Mouse (Mus musculus) liver, embryonic 15.5 days (tissue): ENCODE measurements around the gene Lrrc15. TPM values are rescaled to one million over a fixed set of nuclear protein-coding genes. Genes with fewer than 3 reads are reported as not detected.

Experiments used
- ATAC-seq: fragments of 200-750 bp; cut with Nextera tagmentation; 2 replicates; pipeline ENCODE4 v1.8.0; 2017; ENCODE audit warnings: moderate number of reproducible peaks, mild to moderate bottlenecking, moderate library complexity; ENCODE audit not compliant: insufficient read depth
- H3K27ac ChIP-seq: fragments of 300-500 bp; sonication (generic); replicated peaks from 2 replicates; pipeline ENCODE4 v1.5.1; 2015; ENCODE audit warnings: mild to moderate bottlenecking, inconsistent platforms
- H3K27me3 ChIP-seq: fragments of 300-500 bp; sonication (generic); 2 replicates; pipeline ENCODE4 v1.6.1; 2015; ENCODE audit warnings: mild to moderate bottlenecking, inconsistent platforms
- H3K36me3 ChIP-seq: fragments of 300-500 bp; sonication (generic); replicated peaks from 2 replicates; pipeline ENCODE4 v1.6.1; 2015; ENCODE audit warnings: moderate library complexity, mild to moderate bottlenecking, inconsistent platforms
- H3K4me1 ChIP-seq: fragments of 300-500 bp; sonication (generic); replicated peaks from 2 replicates; pipeline ENCODE4 v1.6.1; 2015; ENCODE audit warnings: inconsistent platforms
- H3K4me2 ChIP-seq: fragments of 300-500 bp; sonication (generic); 2 replicates; pipeline ENCODE4 v1.6.1; 2015; ENCODE audit warnings: moderate library complexity, mild to moderate bottlenecking, inconsistent platforms
- H3K4me3 ChIP-seq: fragments of 300-500 bp; sonication (generic); replicated peaks from 2 replicates; pipeline ENCODE4 v1.5.1; 2015; ENCODE audit warnings: mild to moderate bottlenecking, inconsistent platforms
- H3K9ac ChIP-seq: fragments of 300-500 bp; sonication (generic); 2 replicates; pipeline ENCODE4 v1.6.1; 2015; ENCODE audit warnings: moderate library complexity, mild to moderate bottlenecking, inconsistent platforms
- H3K9me3 ChIP-seq: fragments of 300-500 bp; sonication (generic); replicated peaks from 2 replicates; pipeline ENCODE4 v1.6.1; 2016; ENCODE audit warnings: inconsistent platforms
- WGBS: fragments of 180-500 bp; shearing (Covaris S2); methylation state at CpG from one replicate; pipeline ENCODE4 v1.1.7; 2015; ENCODE audit warnings: mixed read lengths; ENCODE audit not compliant: insufficient replicate concordance; 5-methylcytosine and 5-hydroxymethylcytosine counted together
- polyA plus RNA-seq: library from polyadenylated mRNA; unstranded; fragments of >200 nt; fragmentation: Nextera tagmentation; extraction: Ambion mirVana; gene quantifications from 2 replicates; pipeline ENCODE4 v1.2.1, GENCODE M21; 2015

The Lrrc15 gene
- polyA plus RNA-seq, 1 experiment from 2014 or later: 0.03 TPM

GRCm38 (mm10) chr16:30303411-30303810, 20.4 kb upstream of the Lrrc15 start:
- H3K4me1 ChIP-seq: peaks cover 4% of the 10 kb centered on the region
- WGBS: 67% methylated on average over 2 of the region's 2 CpGs
- no peak overlapping the region for H3K4me3 ChIP-seq
- no peak overlapping the region for H3K27ac ChIP-seq
- H3K27me3 ChIP-seq: peaks cover 38% of the 10 kb centered on the region
- H3K9ac ChIP-seq: no peak overlapping the region
- H3K36me3 ChIP-seq: no peaks in the 10 kb centered on the region
- ATAC-seq: no peak
- no peaks in the 10 kb centered on the region for H3K9me3 ChIP-seq
- no peak overlapping the region for H3K4me2 ChIP-seq

GRCm38 (mm10) chr16:30302686-30303085, 19.6 kb upstream of the Lrrc15 start:
- Histone ChIP-seq H3K27me3 (peaks cover 31% of the 10 kb centered on the region), H3K9me3 (no peaks in the 10 kb centered on the region), H3K4me2 (no peak overlapping the region), H3K27ac (no peak overlapping the region), H3K36me3 (no peaks in the 10 kb centered on the region), H3K9ac (no peak overlapping the region), H3K4me3 (no peak overlapping the region), H3K4me1 (no peaks in the 10 kb centered on the region)
- no peak for ATAC-seq
- WGBS: 62% methylated on average over 6 of the region's 6 CpGs

GRCm38 (mm10) chr16:30299711-30300277, 16.7 kb upstream of the Lrrc15 start:
- WGBS: 46% methylated on average over 10 of the region's 10 CpGs
- Histone ChIP-seq H3K9ac (no peak overlapping the region), H3K36me3 (no peaks in the 10 kb centered on the region), H3K27me3 (peaks cover 16% of the 10 kb centered on the region), H3K4me1 (no peaks in the 10 kb centered on the region), H3K4me3 (no peak overlapping the region), H3K27ac (no peak overlapping the region), H3K9me3 (no peaks in the 10 kb centered on the region), H3K4me2 (no peak overlapping the region)
- no peak for ATAC-seq

- Histone ChIP-seq H3K4me3 (no peak overlapping the region), H3K9me3 (no peaks in the 10 kb centered on the region), H3K36me3 (no peaks in the 10 kb centered on the region), H3K9ac (no peak overlapping the region), H3K4me2 (no peak overlapping the region), H3K27me3 (peaks cover 9% of the 10 kb centered on the region), H3K27ac (no peak overlapping the region), H3K4me1 (no peaks in the 10 kb centered on the region)
- WGBS: 77% methylated on average over 7 of the region's 7 CpGs
- no peak for ATAC-seq
Observed at GRCm38 (mm10) chr16:30297450-30297849, 14.4 kb upstream of the Lrrc15 start.

GRCm38 (mm10) chr16:30296601-30297275, 13.7 kb upstream of the Lrrc15 start:
- H3K36me3 ChIP-seq: no peaks in the 10 kb centered on the region
- 67% methylated on average over 11 of the region's 11 CpGs for WGBS
- peaks cover 5% of the 10 kb centered on the region for H3K27me3 ChIP-seq
- no peak overlapping the region for H3K4me2 ChIP-seq
- no peak overlapping the region for H3K27ac ChIP-seq
- ATAC-seq: no peak
- H3K9me3 ChIP-seq: no peaks in the 10 kb centered on the region
- H3K9ac ChIP-seq: no peak overlapping the region
- H3K4me3 ChIP-seq: no peak overlapping the region
- H3K4me1 ChIP-seq: no peaks in the 10 kb centered on the region

GRCm38 (mm10) chr16:30295106-30295505, 12.1 kb upstream of the Lrrc15 start:
- Histone ChIP-seq H3K27ac (no peak overlapping the region), H3K4me1 (no peaks in the 10 kb centered on the region), H3K4me2 (no peak overlapping the region), H3K4me3 (no peak overlapping the region), H3K27me3 (0 out of 2 replicates have a peak, but pooled peaks cover 3% of the 10 kb centered on the region), H3K9ac (no peak overlapping the region), H3K36me3 (no peaks in the 10 kb centered on the region), H3K9me3 (no peaks in the 10 kb centered on the region)
- no peak for ATAC-seq
- 55% methylated on average over 7 of the region's 7 CpGs for WGBS

- H3K4me1 ChIP-seq: no peaks in the 10 kb centered on the region
- no peaks in the 10 kb centered on the region for H3K9me3 ChIP-seq
- no peaks in the 10 kb centered on the region for H3K36me3 ChIP-seq
- no peak overlapping the region for H3K4me2 ChIP-seq
- WGBS: 58% methylated on average over 6 of the region's 6 CpGs
- H3K27me3 ChIP-seq: peaks cover 23% of the 10 kb centered on the region; the same call in 1 of the 2 replicates
- no peak overlapping the region for H3K4me3 ChIP-seq
- H3K9ac ChIP-seq: no peak overlapping the region
- no peak for ATAC-seq
- H3K27ac ChIP-seq: no peak overlapping the region
Observed at GRCm38 (mm10) chr16:30290436-30290835, 7.4 kb upstream of the Lrrc15 start.

- 58% methylated on average over 4 of the region's 4 CpGs for WGBS
- H3K27me3 ChIP-seq: peaks cover 69% of the 10 kb centered on the region
- H3K4me1 ChIP-seq: peaks cover 6% of the 10 kb centered on the region; the same call in 1 of the 2 replicates
- no peak overlapping the region for H3K4me3 ChIP-seq
- no peaks in the 10 kb centered on the region for H3K36me3 ChIP-seq
- H3K9ac ChIP-seq: no peak overlapping the region
- ATAC-seq: no peak
- no peaks in the 10 kb centered on the region for H3K9me3 ChIP-seq
- H3K27ac ChIP-seq: no peak overlapping the region
- no peak overlapping the region for H3K4me2 ChIP-seq
Observed at GRCm38 (mm10) chr16:30285701-30286100, 2.6 kb upstream of the Lrrc15 start.

GRCm38 (mm10) chr16:30283743-30284337, 784 bp upstream of the Lrrc15 start:
- Histone ChIP-seq H3K9ac (no peak overlapping the region), H3K4me2 (peak overlapping the region; percentile 35; the same call in 1 of the 2 replicates), H3K4me1 (peaks cover 6% of the 10 kb centered on the region; the same call in 1 of the 2 replicates), H3K27me3 (peaks cover 75% of the 10 kb centered on the region), H3K36me3 (no peaks in the 10 kb centered on the region), H3K4me3 (no peak overlapping the region), H3K27ac (no peak overlapping the region), H3K9me3 (no peaks in the 10 kb centered on the region)
- ATAC-seq: no peak
- 4% methylated on average over 15 of the region's 15 CpGs for WGBS

- no peak overlapping the region for H3K4me3 ChIP-seq
- H3K4me2 ChIP-seq: no peak overlapping the region
- no peaks in the 10 kb centered on the region for H3K36me3 ChIP-seq
- H3K27me3 ChIP-seq: peaks cover 57% of the 10 kb centered on the region
- H3K9me3 ChIP-seq: no peaks in the 10 kb centered on the region
- 37% methylated on average over 4 of the region's 4 CpGs for WGBS
- H3K4me1 ChIP-seq: peaks cover 6% of the 10 kb centered on the region; the same call in 1 of the 2 replicates
- H3K27ac ChIP-seq: no peak overlapping the region
- ATAC-seq: no peak
- no peak overlapping the region for H3K9ac ChIP-seq
Observed at GRCm38 (mm10) chr16:30280676-30281297, 2.3 kb downstream of the Lrrc15 start.

GRCm38 (mm10) chr16:30278406-30278805, 4.7 kb downstream of the Lrrc15 start:
- H3K4me1 ChIP-seq: peaks cover 6% of the 10 kb centered on the region; the same call in 1 of the 2 replicates
- ATAC-seq: no peak
- 68% methylated on average over 11 of the region's 11 CpGs for WGBS
- H3K9ac ChIP-seq: no peak overlapping the region
- H3K36me3 ChIP-seq: no peaks in the 10 kb centered on the region
- H3K4me2 ChIP-seq: no peak overlapping the region
- no peak overlapping the region for H3K4me3 ChIP-seq
- no peaks in the 10 kb centered on the region for H3K9me3 ChIP-seq
- peaks cover 33% of the 10 kb centered on the region for H3K27me3 ChIP-seq
- H3K27ac ChIP-seq: no peak overlapping the region
